Mouse (Mus musculus) ES-Bruce4 (cell line): Measurements from ENCODE around the gene Olfr69. TPM values are rescaled to one million over a fixed set of nuclear protein-coding genes. Genes with fewer than 3 reads are reported as not detected.
"Not testable (repeated sequence)": the region's sequence is repeated elsewhere in the genome, so short reads cannot be mapped to it uniquely, and the experiment has no call there.

Experiments used
- H3K27ac ChIP-seq: 2 replicates; pipeline ENCODE4 v1.5.1; 2012; ENCODE audit warnings: low read length, inconsistent platforms; ENCODE audit not compliant: insufficient read depth
- H3K27me3 ChIP-seq: 2 replicates; pipeline ENCODE4 v1.6.1; 2012; ENCODE audit warnings: mild to moderate bottlenecking, low read length, inconsistent platforms; ENCODE audit not compliant: control insufficient read depth, poor library complexity, insufficient read depth, severe bottlenecking
- H3K36me3 ChIP-seq: 2 replicates; pipeline ENCODE4 v1.6.1; 2012; ENCODE audit warnings: inconsistent platforms, mild to moderate bottlenecking, low read length, moderate library complexity; ENCODE audit not compliant: control insufficient read depth, poor library complexity, insufficient read depth, severe bottlenecking
- H3K4me1 ChIP-seq: one replicate; pipeline ENCODE4 v1.8.1; 2011; ENCODE audit warnings: low read length; ENCODE audit not compliant: control insufficient read depth, insufficient read depth
- H3K4me3 ChIP-seq: 2 replicates; pipeline ENCODE4 v1.5.1; 2011; ENCODE audit warnings: low read depth, mild to moderate bottlenecking, low read length
- H3K9ac ChIP-seq: 2 replicates; pipeline ENCODE4 v1.6.1; 2012; ENCODE audit warnings: low read depth, mild to moderate bottlenecking, inconsistent platforms; ENCODE audit not compliant: poor library complexity, severe bottlenecking
- H3K9me3 ChIP-seq: replicated peaks from 2 replicates; pipeline ENCODE4 v1.6.1; 2012; ENCODE audit warnings: mild to moderate bottlenecking, low read length, inconsistent platforms; ENCODE audit not compliant: control insufficient read depth, poor library complexity, insufficient read depth, severe bottlenecking
- CTCF ChIP-seq: IDR thresholded peaks from one replicate; pipeline ENCODE4 v1.8.1; 2011; ENCODE audit warnings: low read depth, low read length
- EP300 ChIP-seq: IDR thresholded peaks from 2 replicates; pipeline ENCODE4 v1.6.1; 2011; ENCODE audit warnings: low read depth, low read length; ENCODE audit not compliant: insufficient read depth
- POLR2A ChIP-seq: IDR thresholded peaks from one replicate; pipeline ENCODE4 v1.8.1; 2011; ENCODE audit warnings: low read length; ENCODE audit not compliant: insufficient read depth
- polyA plus RNA-seq: library from polyadenylated mRNA; stranded (reverse); fragments of >200 nt; gene quantifications from 2 replicates; pipeline ENCODE4 v1.2.4, GENCODE M21; 2011; ENCODE audit warnings: low read depth; ENCODE audit not compliant: missing spikeins, insufficient read depth, insufficient read length

The Olfr69 gene
- not detected in 2 replicates for polyA plus RNA-seq

- H3K27me3 ChIP-seq, result no peaks in the 10 kb centered on the region
- H3K9ac ChIP-seq, result no peak within 1 kb of the TSS
- no peak within 1 kb of the TSS for H3K27ac ChIP-seq
- no peaks in the 10 kb centered on the region for H3K9me3 ChIP-seq
- no peak within 1 kb of the TSS for H3K4me3 ChIP-seq
- TF ChIP-seq POLR2A (no peak), CTCF (no peak), EP300 (no peak)
- H3K4me1 ChIP-seq, result no peaks in the 10 kb centered on the region
- H3K36me3 ChIP-seq, result no peaks in the 10 kb centered on the region
Observed at GRCm38 (mm10) chr7:103771494-103771893, at the start of gene Olfr69. Olfr69 (minus strand) TSS chr7:103771594.

GRCm38 (mm10) chr7:103815085-103815484 lies 43.7 kb upstream of the Olfr69 start:
- not testable (repeated sequence) for H3K27ac ChIP-seq, H3K4me3 ChIP-seq

GRCm38 (mm10) chr7:103813766-103814165 lies 42.4 kb upstream of the Olfr69 start, which contains the start of gene Hbb-bt:
Hbb-bt (minus strand) TSS chr7:103813996.
- no peak within 1 kb of the TSS for H3K27ac ChIP-seq
- H3K9me3 ChIP-seq, result no peaks in the 10 kb centered on the region
- H3K9ac ChIP-seq, result no peak within 1 kb of the TSS
- H3K36me3 ChIP-seq, result no peaks in the 10 kb centered on the region
- no peaks in the 10 kb centered on the region for H3K27me3 ChIP-seq
- no peaks in the 10 kb centered on the region for H3K4me1 ChIP-seq
- TF ChIP-seq EP300 (no peak), POLR2A (no peak), CTCF (no peak)
- H3K4me3 ChIP-seq, result no peak within 1 kb of the TSS

More at GRCm38 (mm10) chr7:103815085-103815484, 43.7 kb upstream of the Olfr69 start:
- not testable (repeated sequence) for H3K9ac ChIP-seq, H3K9me3 ChIP-seq, H3K36me3 ChIP-seq, H3K4me1 ChIP-seq, H3K27me3 ChIP-seq

GRCm38 (mm10) chr7:103813152-103813551 lies 41.8 kb upstream of the Olfr69 start:
- not testable (repeated sequence) for H3K36me3 ChIP-seq, H3K9ac ChIP-seq, H3K27ac ChIP-seq

GRCm38 (mm10) chr7:103812174-103812573 lies 40.8 kb upstream of the Olfr69 start:
- Histone ChIP-seq H3K9ac (no peak overlapping the region), H3K4me1 (no peaks in the 10 kb centered on the region), H3K27me3 (no peaks in the 10 kb centered on the region), H3K27ac (no peak overlapping the region), H3K36me3 (no peaks in the 10 kb centered on the region), H3K9me3 (no peaks in the 10 kb centered on the region), H3K4me3 (no peak overlapping the region)
- TF ChIP-seq POLR2A (no peak), CTCF (no peak), EP300 (no peak)

More at GRCm38 (mm10) chr7:103813152-103813551, 41.8 kb upstream of the Olfr69 start:
- not testable (repeated sequence) for H3K9me3 ChIP-seq, H3K27me3 ChIP-seq, H3K4me3 ChIP-seq, H3K4me1 ChIP-seq

- no peak overlapping the region for H3K27ac ChIP-seq
- no peak overlapping the region for H3K9ac ChIP-seq
- H3K4me1 ChIP-seq, result no peaks in the 10 kb centered on the region
- no peaks in the 10 kb centered on the region for H3K9me3 ChIP-seq
- no peak for TF ChIP-seq EP300
- TF ChIP-seq POLR2A, result no peak
- TF ChIP-seq CTCF, result no peak
- H3K36me3 ChIP-seq, result no peaks in the 10 kb centered on the region
- H3K27me3 ChIP-seq, result no peaks in the 10 kb centered on the region
- H3K4me3 ChIP-seq, result no peak overlapping the region
Observed at GRCm38 (mm10) chr7:103811223-103811845, 39.9 kb upstream of the Olfr69 start.

- H3K4me1 ChIP-seq, result no peaks in the 10 kb centered on the region
Observed at GRCm38 (mm10) chr7:103810746-103811145, 39.4 kb upstream of the Olfr69 start.

More at GRCm38 (mm10) chr7:103810746-103811145, 39.4 kb upstream of the Olfr69 start:
- H3K9ac ChIP-seq, result no peak overlapping the region
- H3K36me3 ChIP-seq, result no peaks in the 10 kb centered on the region
- no peaks in the 10 kb centered on the region for H3K9me3 ChIP-seq
- TF ChIP-seq EP300, result no peak
- TF ChIP-seq POLR2A, result no peak
- no peak for TF ChIP-seq CTCF
- H3K27ac ChIP-seq, result no peak overlapping the region
- H3K27me3 ChIP-seq, result no peaks in the 10 kb centered on the region
- H3K4me3 ChIP-seq, result no peak overlapping the region
